Comparison of ENCODE assay signal across 10 mouse cellular contexts in genomic region chr10:121095948-121096347, GRCm38 (mm10).
DNase-seq lines count a peak whose midpoint lies in the region; ATAC-seq lines count a peak whose summit lies in the region.
"Had no signal": no experiment of that assay in that cellular context is flagged by ENCODE, and none has a peak within 500 bp of the region (broad histone marks: within the 10 kb centered on the region; RNA-seq: fewer than 3 reads in every experiment).

No protein-coding gene starts in this region.

- no peaks in the 10 kb centered on the region for H3K9me3 ChIP-seq in hindbrain, embryonic 15.5 days
- H3K9me3 ChIP-seq in hindbrain, embryonic 11.5 days (ENCODE audit: control insufficient read depth, low read length), result no peaks in the 10 kb centered on the region
- no peaks in the 10 kb centered on the region for H3K9me3 ChIP-seq in hindbrain, embryonic 16.5 days (ENCODE audit: control insufficient read depth, low read length)
- H3K9me3 ChIP-seq in neural tube, embryonic 13.5 days, result no peaks in the 10 kb centered on the region
- H3K9me3 ChIP-seq: limb, embryonic 12.5 days had no signal

- no peaks in the 10 kb centered on the region for H3K36me3 ChIP-seq in hindbrain, embryonic 15.5 days
- H3K36me3 ChIP-seq in hindbrain, embryonic 11.5 days (ENCODE audit: control insufficient read depth, insufficient read depth, low read length), result no peaks in the 10 kb centered on the region
- H3K36me3 ChIP-seq in hindbrain, embryonic 16.5 days (ENCODE audit: control insufficient read depth, insufficient read depth, low read length), result no peaks in the 10 kb centered on the region
- no peaks in the 10 kb centered on the region for H3K36me3 ChIP-seq in neural tube, embryonic 13.5 days

- no peak overlapping the region for H3K9ac ChIP-seq in hindbrain, embryonic 15.5 days
- no peak overlapping the region for H3K9ac ChIP-seq in hindbrain, embryonic 11.5 days (ENCODE audit: low read depth, low read length)
- H3K9ac ChIP-seq in hindbrain, embryonic 16.5 days (ENCODE audit: low read depth, low read length), result no peak overlapping the region
- no peak overlapping the region for H3K9ac ChIP-seq in neural tube, embryonic 13.5 days
- H3K9ac ChIP-seq: limb, embryonic 12.5 days had no signal

- peak overlapping the region; percentile 43 for H3K4me2 ChIP-seq in hindbrain, embryonic 15.5 days
- no peak overlapping the region for H3K4me2 ChIP-seq in hindbrain, embryonic 11.5 days (replicated peaks; ENCODE audit: low read depth, low read length)
- H3K4me2 ChIP-seq in hindbrain, embryonic 16.5 days (ENCODE audit: low read length), result peak overlapping the region; percentile 27
- H3K4me2 ChIP-seq in neural tube, embryonic 13.5 days, result peak overlapping the region; percentile 37
- H3K4me2 ChIP-seq: limb, embryonic 12.5 days had no signal

- no peak overlapping the region for H3K27ac ChIP-seq in hindbrain, embryonic 15.5 days (replicated peaks)
- no peak overlapping the region for H3K27ac ChIP-seq in hindbrain, embryonic 11.5 days (ENCODE audit: low read depth, low read length)
- no peak overlapping the region for H3K27ac ChIP-seq in hindbrain, embryonic 16.5 days (ENCODE audit: low read depth, low read length)
- H3K27ac ChIP-seq in neural tube, embryonic 13.5 days (replicated peaks), result no peak overlapping the region
- H3K27ac ChIP-seq: limb, embryonic 12.5 days had no signal

- 46% methylated on average over 12 of the region's 12 CpGs for WGBS in hindbrain, embryonic 15.5 days
- WGBS in hindbrain, embryonic 11.5 days, result 62% methylated on average over 12 of the region's 12 CpGs
- WGBS in hindbrain, embryonic 16.5 days, result 50% methylated on average over 12 of the region's 12 CpGs
- 31% methylated on average over 12 of the region's 12 CpGs for WGBS in neural tube, embryonic 13.5 days

- DNase-seq in hindbrain, embryonic 11.5 days (ENCODE audit: low spot score), result no peak
- peak; percentile 8 to 18 for DNase-seq in lung, adult 18-20 months
- no peak for DNase-seq in adrenal gland, postnatal 4 days (ENCODE audit: low spot score in 2 of 2)
- no peak for DNase-seq in left cerebral cortex, postnatal 25 days (ENCODE audit: low spot score in 2 of 2)
- DNase-seq: gastrocnemius, postnatal 36 days; right cerebral cortex, postnatal 4 days had no signal

- ATAC-seq in hindbrain, embryonic 15.5 days (ENCODE audit: low FRiP score, low read depth), result no peak
- no peak for ATAC-seq in hindbrain, embryonic 11.5 days (ENCODE audit: low FRiP score)
- no peak for ATAC-seq in hindbrain, embryonic 16.5 days
- ATAC-seq in neural tube, embryonic 13.5 days (ENCODE audit: low read depth), result 0 out of 2 replicates have a peak, but pooled peaks have one; percentile 53

- intact Hi-C loops in left cerebral cortex, postnatal 25 days (cut with DNase I), result no loop called here

- 0 out of 2 replicates have a peak overlapping the region, but pooled peaks have one; percentile 9 for H3K4me3 ChIP-seq in hindbrain, embryonic 15.5 days
- no peak overlapping the region for H3K4me3 ChIP-seq in hindbrain, embryonic 11.5 days (ENCODE audit: low read depth, low read length)
- H3K4me3 ChIP-seq in hindbrain, embryonic 16.5 days (ENCODE audit: low read length), result peak overlapping the region; percentile 2; the same call in 1 of the 2 replicates
- no peak overlapping the region for H3K4me3 ChIP-seq in neural tube, embryonic 13.5 days
- H3K4me3 ChIP-seq: limb, embryonic 12.5 days had no signal

- no peaks in the 10 kb centered on the region; the same call in 1 of the 2 replicates for H3K4me1 ChIP-seq in hindbrain, embryonic 15.5 days (replicated peaks)
- no peaks in the 10 kb centered on the region for H3K4me1 ChIP-seq in hindbrain, embryonic 11.5 days (replicated peaks; ENCODE audit: control insufficient read depth, insufficient read depth, low read length)
- no peaks in the 10 kb centered on the region for H3K4me1 ChIP-seq in hindbrain, embryonic 16.5 days (ENCODE audit: control insufficient read depth, insufficient read depth, low read depth, low read length)
- peaks cover 10% of the 10 kb centered on the region for H3K4me1 ChIP-seq in neural tube, embryonic 13.5 days (replicated peaks)

- H3K27me3 ChIP-seq in hindbrain, embryonic 15.5 days, result peaks cover 3% of the 10 kb centered on the region
- H3K27me3 ChIP-seq in hindbrain, embryonic 11.5 days (ENCODE audit: control insufficient read depth, insufficient read depth, low read length), result no peaks in the 10 kb centered on the region
- H3K27me3 ChIP-seq in hindbrain, embryonic 16.5 days (replicated peaks; ENCODE audit: control insufficient read depth, insufficient read depth, low read length), result no peaks in the 10 kb centered on the region
- no peaks in the 10 kb centered on the region for H3K27me3 ChIP-seq in neural tube, embryonic 13.5 days
- H3K27me3 ChIP-seq: limb, embryonic 12.5 days had no signal

Comparison
In these comparisons a context has a peak if more than half of its experiments do, and no peak if none do; other contexts are left out.
1. H3K4me3 ChIP-seq: peak in hindbrain, embryonic 15.5 days (single experiment) and hindbrain, embryonic 16.5 days (single experiment); none in hindbrain, embryonic 11.5 days (single experiment) and neural tube, embryonic 13.5 days (single experiment).
2. DNase-seq: peak in lung, adult 18-20 months (2 of 2); none in hindbrain, embryonic 11.5 days (single experiment), adrenal gland, postnatal 4 days (0 of 2) and left cerebral cortex, postnatal 25 days (0 of 2).